Mouse (Mus musculus) neural tube, embryonic 15.5 days (tissue): ENCODE measurements around the gene Glyr1. TPM values are rescaled to one million over a fixed set of nuclear protein-coding genes. Genes with fewer than 3 reads are reported as not detected.
A peak's percentile ranks its signal among the peaks of the same experiment; 100 is the strongest.

ENCODE experiments used
- ATAC-seq: fragments of 200-750 bp; cut with Nextera tagmentation; 2 replicates; pipeline ENCODE4 v1.8.0; 2017; ENCODE audit warnings: mild to moderate bottlenecking, moderate TSS enrichment, moderate library complexity; ENCODE audit not compliant: low FRiP score
- H3K27ac ChIP-seq: fragments of 300-500 bp; sonication (generic); replicated peaks from 2 replicates; pipeline ENCODE4 v1.5.1; 2015; ENCODE audit warnings: mild to moderate bottlenecking, inconsistent platforms
- H3K27me3 ChIP-seq: fragments of 300-500 bp; sonication (generic); replicated peaks from 2 replicates; pipeline ENCODE4 v1.6.1; 2015; ENCODE audit warnings: inconsistent platforms
- H3K36me3 ChIP-seq: fragments of 300-500 bp; sonication (generic); 2 replicates; pipeline ENCODE4 v1.6.1; 2015; ENCODE audit warnings: inconsistent platforms
- H3K4me1 ChIP-seq: fragments of 300-500 bp; sonication (generic); 2 replicates; pipeline ENCODE4 v1.6.1; 2015; ENCODE audit warnings: inconsistent platforms
- H3K4me2 ChIP-seq: fragments of 300-500 bp; sonication (generic); 2 replicates; pipeline ENCODE4 v1.6.1; 2015; ENCODE audit warnings: inconsistent platforms, mild to moderate bottlenecking, moderate library complexity
- H3K4me3 ChIP-seq: fragments of 300-500 bp; sonication (generic); replicated peaks from 2 replicates; pipeline ENCODE4 v1.5.1; 2015; ENCODE audit warnings: mild to moderate bottlenecking, inconsistent platforms
- H3K9ac ChIP-seq: fragments of 300-500 bp; sonication (generic); replicated peaks from 2 replicates; pipeline ENCODE4 v1.6.1; 2015; ENCODE audit warnings: mild to moderate bottlenecking, inconsistent platforms
- H3K9me3 ChIP-seq: fragments of 300-500 bp; sonication (generic); replicated peaks from 2 replicates; pipeline ENCODE4 v1.6.1; 2016; ENCODE audit warnings: inconsistent platforms
- WGBS: fragments of 180-500 bp; shearing (Covaris S2); methylation state at CpG from one replicate; pipeline ENCODE4 v1.1.7; 2015; ENCODE audit warnings: mixed read lengths; 5-methylcytosine and 5-hydroxymethylcytosine counted together
- polyA plus RNA-seq: library from polyadenylated mRNA; unstranded; fragments of >200 nt; fragmentation: Nextera tagmentation; extraction: Ambion mirVana; gene quantifications from 2 replicates; pipeline ENCODE4 v1.2.1, GENCODE M21; 2015

The Glyr1 gene
- polyA plus RNA-seq, 1 experiment from 2014 or later = 172 TPM

DNA sequence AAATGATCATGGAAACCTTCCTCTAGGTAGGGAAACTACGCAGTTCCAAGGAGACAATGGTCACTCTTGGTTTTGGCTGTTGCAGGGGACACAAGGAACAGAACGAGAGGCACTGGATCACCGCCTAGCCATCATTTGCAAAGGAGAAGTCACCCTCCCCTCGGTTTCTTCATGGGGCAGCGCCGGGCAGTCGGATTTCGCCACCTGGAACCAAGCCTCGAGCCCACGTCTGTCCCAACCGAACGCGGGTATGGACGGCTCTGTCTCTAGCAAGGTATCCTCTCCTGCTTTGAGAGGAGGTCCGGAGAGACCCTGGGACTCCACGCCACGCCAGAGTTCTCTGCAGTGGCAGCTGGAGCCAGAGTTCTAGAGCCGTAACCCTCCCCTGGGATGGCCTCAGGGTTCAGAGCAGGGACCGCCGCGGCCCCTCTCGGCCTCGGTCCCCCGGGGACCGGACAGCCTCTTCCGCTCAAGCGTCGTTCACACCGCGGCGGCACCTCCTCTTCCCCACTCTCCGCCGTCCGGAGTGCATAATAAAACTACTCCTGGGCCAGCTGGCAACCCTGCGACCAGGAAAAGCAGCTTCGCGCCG is 385 bp downstream of the Glyr1 start:
- Histone ChIP-seq H3K9me3 (no peaks in the 10 kb centered on the region), H3K27ac (peak overlapping the region; percentile 97), H3K9ac (peak overlapping the region; percentile 91), H3K4me2 (peak overlapping the region; percentile 91), H3K4me3 (peak overlapping the region; percentile 98), H3K27me3 (no peaks in the 10 kb centered on the region), H3K4me1 (peaks cover 42% of the 10 kb centered on the region), H3K36me3 (peaks cover 33% of the 10 kb centered on the region)
- ATAC-seq = peak; percentile 49
- WGBS = under 1% methylated on average over 38 of the region's 38 CpGs

DNA sequence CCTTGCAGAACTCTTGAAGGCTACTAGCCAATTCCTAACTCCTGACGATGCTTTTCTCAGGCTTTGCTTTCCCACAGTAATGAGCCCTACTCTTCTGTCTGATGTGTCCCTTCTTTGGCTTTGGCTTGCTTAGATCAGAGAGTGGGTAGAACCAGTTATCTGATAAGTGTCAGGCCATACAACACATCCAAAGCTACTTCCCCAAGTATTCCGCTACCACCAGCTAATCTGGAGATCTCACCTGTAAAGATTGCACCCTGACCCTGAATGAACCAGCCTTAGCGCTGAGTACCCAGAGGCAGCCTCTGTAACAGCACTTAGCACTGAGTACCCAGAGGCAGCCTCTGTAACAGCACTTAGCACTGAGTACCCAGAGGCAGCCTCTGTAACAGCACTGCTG is 4.3 kb downstream of the Glyr1 start:
- Histone ChIP-seq H3K4me1 (peaks cover 20% of the 10 kb centered on the region), H3K9me3 (no peaks in the 10 kb centered on the region), H3K27ac (no peak overlapping the region), H3K9ac (no peak overlapping the region), H3K27me3 (no peaks in the 10 kb centered on the region), H3K36me3 (peaks cover 67% of the 10 kb centered on the region), H3K4me3 (no peak overlapping the region), H3K4me2 (no peak overlapping the region)
- no peak for ATAC-seq
- 98% methylated on average over 3 of the region's 3 CpGs for WGBS

DNA sequence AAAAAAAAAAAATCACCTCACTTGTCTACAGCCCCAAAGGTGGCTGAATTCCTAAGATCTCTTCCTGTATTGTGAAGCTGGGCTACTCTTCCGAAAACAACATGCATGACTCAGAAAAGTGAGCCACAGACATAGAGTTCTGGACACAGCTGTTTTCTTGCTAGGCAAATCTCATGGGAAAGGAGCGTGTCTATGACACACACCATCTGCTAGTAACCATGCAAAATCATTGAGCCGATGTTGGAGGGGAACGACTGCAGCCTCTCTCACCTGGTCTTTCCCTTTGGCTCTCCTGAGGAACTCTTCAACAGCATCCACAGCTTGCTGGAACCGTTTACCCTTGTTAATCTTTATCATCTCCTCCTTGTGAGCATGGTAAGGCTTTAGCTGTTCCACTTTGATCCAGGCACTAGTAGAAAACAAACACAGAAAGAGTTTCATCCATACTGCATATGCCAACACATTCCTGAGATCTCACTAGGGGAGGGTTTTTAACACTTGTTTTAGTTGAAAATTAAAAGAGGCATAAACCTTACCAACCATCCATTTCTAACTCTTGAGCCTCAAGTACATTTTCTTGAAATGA is 12.9 kb downstream of the Glyr1 start:
- no peaks in the 10 kb centered on the region for H3K9me3 ChIP-seq
- peaks cover 93% of the 10 kb centered on the region for H3K36me3 ChIP-seq
- H3K4me3 ChIP-seq = no peak overlapping the region

DNA sequence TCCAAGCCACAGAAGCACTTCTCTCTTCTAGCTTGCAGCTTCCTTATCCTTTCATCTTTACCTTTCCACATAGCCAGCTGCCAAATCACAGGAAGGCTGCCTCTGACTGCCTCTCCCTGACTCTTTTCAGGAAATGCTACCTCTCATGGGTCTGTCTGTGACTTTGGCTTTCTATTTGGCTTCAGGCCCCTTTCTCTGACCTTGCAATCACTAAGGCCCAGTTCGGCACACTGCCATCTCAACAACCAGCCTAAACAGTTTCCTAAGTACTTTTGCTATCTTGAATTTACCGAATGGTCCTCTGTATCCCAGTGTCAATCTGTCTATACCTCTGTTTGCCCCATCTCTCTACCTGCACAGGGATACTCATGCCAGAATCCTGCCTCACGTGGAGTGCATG is 14.1 kb downstream of the Glyr1 start:
- no peaks in the 10 kb centered on the region for H3K27me3 ChIP-seq
- no peak overlapping the region for H3K4me3 ChIP-seq
- no peak overlapping the region for H3K27ac ChIP-seq
- no peak overlapping the region for H3K4me2 ChIP-seq
- ATAC-seq = no peak
- peaks cover 92% of the 10 kb centered on the region for H3K36me3 ChIP-seq
- H3K9ac ChIP-seq = no peak overlapping the region
- no peaks in the 10 kb centered on the region for H3K4me1 ChIP-seq
- WGBS = 96% methylated on average over 3 of the region's 3 CpGs
- H3K9me3 ChIP-seq = no peaks in the 10 kb centered on the region

More for the DNA sequence above, 12.9 kb downstream of the Glyr1 start:
- H3K9ac ChIP-seq = no peak overlapping the region
- H3K4me2 ChIP-seq = no peak overlapping the region
- no peak overlapping the region for H3K27ac ChIP-seq
- ATAC-seq = no peak
- H3K27me3 ChIP-seq = no peaks in the 10 kb centered on the region
- 76% methylated on average over 5 of the region's 5 CpGs for whole genome bisulfite sequencing
- H3K4me1 ChIP-seq = no peaks in the 10 kb centered on the region

DNA sequence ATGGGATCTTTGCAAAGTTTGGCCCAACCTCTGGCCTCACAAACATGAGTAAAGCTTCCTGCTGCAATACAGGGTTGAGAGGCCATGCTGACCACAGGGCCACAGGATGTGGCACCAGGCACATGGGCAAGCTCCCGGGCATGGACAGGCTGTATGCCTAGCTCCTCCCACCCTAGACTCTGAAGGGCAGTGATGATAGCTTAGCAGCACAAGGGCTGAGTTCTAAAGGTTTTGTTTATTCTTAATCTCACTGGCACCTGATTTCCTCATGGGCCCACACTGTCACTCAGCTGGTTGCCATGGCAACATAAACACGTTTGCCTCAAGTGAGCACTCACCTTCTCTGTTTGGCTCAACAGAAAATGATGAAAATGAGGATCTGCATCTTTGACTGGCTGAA is 19.8 kb downstream of the Glyr1 start:
- WGBS = 69% methylated on average over 2 of the region's 2 CpGs
- H3K4me1 ChIP-seq = no peaks in the 10 kb centered on the region

DNA sequence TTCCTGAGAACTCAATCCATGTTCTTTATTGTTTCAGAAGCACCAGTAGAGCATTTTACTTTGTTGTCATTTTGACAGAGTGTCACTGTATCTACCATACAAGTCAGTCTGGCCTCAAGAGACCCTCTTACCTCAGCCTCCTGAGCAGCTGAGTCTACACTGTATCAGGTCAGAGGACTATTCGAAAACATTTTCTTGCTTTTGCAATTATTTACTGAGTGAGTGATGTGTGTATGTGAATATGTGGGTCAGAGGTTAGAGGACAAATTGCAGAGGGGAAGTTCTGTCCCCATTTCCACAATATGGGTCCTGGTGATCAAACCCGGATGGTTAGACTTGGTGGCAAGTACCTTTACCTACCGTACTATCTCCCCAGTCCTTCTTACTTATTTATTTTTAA is 25.6 kb downstream of the Glyr1 start:
- no peak overlapping the region for H3K27ac ChIP-seq
- no peaks in the 10 kb centered on the region for H3K9me3 ChIP-seq
- no peak overlapping the region for H3K9ac ChIP-seq
- H3K27me3 ChIP-seq = no peaks in the 10 kb centered on the region
- no peak for ATAC-seq
- 94% methylated on average over 3 of the region's 3 CpGs for WGBS
- H3K36me3 ChIP-seq = peaks cover 94% of the 10 kb centered on the region
- no peaks in the 10 kb centered on the region for H3K4me1 ChIP-seq
- H3K4me2 ChIP-seq = no peak overlapping the region
- no peak overlapping the region for H3K4me3 ChIP-seq

More for the DNA sequence above, 19.8 kb downstream of the Glyr1 start:
- Histone ChIP-seq H3K4me3 (no peak overlapping the region), H3K36me3 (peaks cover 97% of the 10 kb centered on the region), H3K4me2 (no peak overlapping the region), H3K9me3 (no peaks in the 10 kb centered on the region), H3K27ac (no peak overlapping the region), H3K9ac (no peak overlapping the region), H3K27me3 (no peaks in the 10 kb centered on the region)
- no peak for ATAC-seq

DNA sequence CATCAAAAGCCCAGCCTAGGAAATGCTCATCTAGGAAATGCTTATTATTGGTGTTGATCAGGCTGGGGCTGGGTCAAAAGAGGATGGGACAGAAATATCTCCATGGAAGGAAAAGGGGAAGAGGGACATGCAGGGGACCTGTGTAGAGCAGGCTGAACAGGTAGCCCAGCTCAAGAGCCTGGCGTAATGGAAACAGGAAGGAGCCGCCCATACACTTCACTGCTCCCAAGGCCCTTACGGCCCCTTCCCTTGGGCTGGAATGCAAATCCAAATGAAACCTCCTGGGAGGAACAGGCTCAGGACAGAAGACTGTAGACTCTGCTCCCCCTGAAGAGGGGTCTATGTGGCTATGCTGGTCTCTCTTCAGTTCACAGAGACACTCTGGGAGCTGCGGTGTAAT is 35.1 kb downstream of the Glyr1 start:
- no peak overlapping the region for H3K4me2 ChIP-seq
- peaks cover 64% of the 10 kb centered on the region for H3K36me3 ChIP-seq
- peaks cover 20% of the 10 kb centered on the region for H3K4me1 ChIP-seq
- H3K27ac ChIP-seq = no peak overlapping the region
- no peaks in the 10 kb centered on the region for H3K9me3 ChIP-seq
- H3K4me3 ChIP-seq = no peak overlapping the region
- no peak for ATAC-seq
- H3K27me3 ChIP-seq = no peaks in the 10 kb centered on the region
- WGBS = 92% methylated on average over 4 of the region's 4 CpGs
- H3K9ac ChIP-seq = no peak overlapping the region

DNA sequence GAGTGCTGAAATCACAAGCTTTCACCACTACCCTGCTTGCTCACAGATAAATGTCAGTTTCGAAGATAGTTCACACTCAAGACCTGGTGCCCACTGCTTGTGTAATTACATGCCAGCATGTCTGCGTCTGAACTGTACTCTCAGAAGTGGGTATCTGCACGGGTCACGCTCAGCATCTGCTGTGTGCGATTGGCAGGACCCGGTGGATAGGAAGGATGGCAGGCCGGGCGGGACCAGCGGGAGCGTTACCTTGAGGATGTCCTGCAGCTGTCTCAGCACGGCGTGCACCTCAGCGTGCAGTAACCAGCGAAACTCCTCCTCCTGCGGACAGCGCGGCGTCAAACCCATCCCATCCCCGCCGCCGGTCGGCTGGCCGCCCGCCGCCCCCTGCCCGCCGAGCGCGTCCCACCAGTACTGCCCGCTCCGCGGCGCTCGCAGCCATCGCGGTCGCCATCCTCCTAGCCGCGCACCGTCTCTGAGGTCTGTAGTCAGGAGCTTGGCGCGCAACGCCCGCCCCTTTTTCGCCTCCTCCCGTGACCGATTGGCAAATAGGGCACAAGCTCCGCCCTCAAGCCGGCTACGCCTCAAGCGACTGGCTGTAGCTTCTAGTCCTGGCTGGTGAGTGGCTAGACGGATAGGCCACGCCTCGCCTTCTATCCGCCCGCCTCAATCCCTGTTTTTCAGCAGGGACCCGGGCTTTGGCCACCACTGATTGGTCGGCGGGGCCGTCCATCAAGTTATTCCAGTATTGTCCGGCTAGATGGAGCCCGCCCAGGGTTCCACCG is 36.4 kb downstream of the Glyr1 start, which contains the start of gene Rogdi:
TSS of gene Rogdi (minus strand) at position 500 of the 785 bp plus-strand sequence.
- peaks cover 20% of the 10 kb centered on the region for H3K4me1 ChIP-seq
- peaks cover 60% of the 10 kb centered on the region for H3K36me3 ChIP-seq
- no peaks in the 10 kb centered on the region for H3K27me3 ChIP-seq
- H3K4me3 ChIP-seq = peak within 1 kb of the TSS; percentile 61
- H3K4me2 ChIP-seq = peak within 1 kb of the TSS; percentile 78
- peak within 1 kb of the TSS; percentile 61 for H3K9ac ChIP-seq
- H3K9me3 ChIP-seq = no peaks in the 10 kb centered on the region
- ATAC-seq = peak; percentile 99
- peak within 1 kb of the TSS; percentile 86 for H3K27ac ChIP-seq
- under 1% methylated on average over 63 of the region's 63 CpGs for WGBS

DNA sequence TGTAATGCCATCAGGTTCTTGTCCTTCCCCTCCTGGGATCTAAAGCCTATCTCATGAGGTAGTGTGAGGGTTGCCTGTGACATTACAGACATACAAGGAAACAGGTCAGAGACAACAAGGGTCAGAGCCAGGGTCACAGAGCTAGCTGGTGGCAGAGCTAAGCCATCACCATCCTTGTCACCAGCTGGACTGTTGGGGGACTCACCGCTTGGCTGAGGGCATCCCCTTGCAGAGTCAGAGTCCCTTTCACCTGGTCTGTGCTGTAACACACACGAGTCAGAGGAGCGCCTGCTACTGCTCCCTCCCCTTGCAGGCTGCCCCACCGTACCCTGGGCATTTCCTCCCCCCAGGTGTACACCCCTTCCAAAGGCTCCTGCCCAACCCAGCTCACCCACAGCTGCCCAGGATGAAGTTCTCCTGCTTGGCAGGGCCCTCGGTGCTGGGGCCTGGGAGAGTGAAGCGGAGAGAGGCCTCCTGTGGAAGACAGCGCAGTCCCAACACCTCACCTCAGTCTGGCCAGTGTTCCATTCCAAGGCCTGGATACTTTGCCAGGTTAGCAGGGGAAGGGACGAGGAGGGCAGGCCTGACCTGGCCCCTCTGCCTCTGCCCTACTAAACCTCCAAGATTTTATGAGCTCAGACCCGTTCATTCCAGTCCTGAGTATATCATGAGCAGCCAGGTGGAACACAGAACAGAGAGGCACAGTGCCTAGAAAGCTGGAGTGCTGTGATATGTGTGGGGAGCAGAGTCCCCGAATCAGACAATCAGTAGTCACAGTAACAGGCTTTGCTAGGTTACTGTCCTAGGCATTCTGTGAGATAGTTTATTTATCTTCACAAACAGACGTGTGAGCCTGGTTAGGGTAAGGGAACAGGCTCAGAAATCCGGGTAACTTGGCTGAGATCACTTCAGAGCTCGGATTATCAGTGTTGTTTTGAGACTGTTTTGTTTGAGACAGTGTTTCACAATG is 37.3 kb downstream of the Glyr1 start:
- WGBS = 53% methylated on average over 13 of the region's 13 CpGs
- Histone ChIP-seq H3K36me3 (peaks cover 51% of the 10 kb centered on the region), H3K9me3 (no peaks in the 10 kb centered on the region), H3K4me1 (peaks cover 20% of the 10 kb centered on the region), H3K27me3 (no peaks in the 10 kb centered on the region), H3K4me2 (peak overlapping the region; percentile 78), H3K27ac (peak overlapping the region; percentile 86), H3K9ac (peak overlapping the region; percentile 61), H3K4me3 (peak overlapping the region; percentile 61)
- no peak for ATAC-seq

DNA sequence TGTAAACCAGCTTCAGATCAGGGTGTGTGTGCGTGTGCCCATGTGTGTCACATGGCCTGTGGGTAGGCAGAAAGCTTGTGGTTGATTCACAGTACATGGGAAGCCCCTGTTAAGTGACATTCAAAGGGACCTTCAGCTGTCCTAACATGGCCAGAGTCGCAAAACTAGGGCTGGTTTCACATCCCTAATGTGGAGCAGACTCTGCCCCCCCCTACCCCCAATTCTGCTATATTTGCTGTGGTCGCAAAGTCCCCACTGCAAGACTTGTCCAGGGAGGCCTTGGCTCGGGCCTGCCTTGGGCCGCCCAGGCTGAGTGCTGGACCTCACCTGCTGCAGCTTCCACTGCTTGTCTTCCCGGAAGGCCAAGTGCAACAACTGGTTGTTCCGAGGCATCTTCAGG is 38.4 kb downstream of the Glyr1 start:
- H3K4me2 ChIP-seq = no peak overlapping the region
- H3K36me3 ChIP-seq = peaks cover 40% of the 10 kb centered on the region
- no peaks in the 10 kb centered on the region for H3K27me3 ChIP-seq
- H3K4me1 ChIP-seq = peaks cover 20% of the 10 kb centered on the region
- no peaks in the 10 kb centered on the region for H3K9me3 ChIP-seq
- ATAC-seq = no peak
- H3K27ac ChIP-seq = no peak overlapping the region
- H3K4me3 ChIP-seq = no peak overlapping the region
- H3K9ac ChIP-seq = no peak overlapping the region
- 90% methylated on average over 7 of the region's 7 CpGs for WGBS

DNA sequence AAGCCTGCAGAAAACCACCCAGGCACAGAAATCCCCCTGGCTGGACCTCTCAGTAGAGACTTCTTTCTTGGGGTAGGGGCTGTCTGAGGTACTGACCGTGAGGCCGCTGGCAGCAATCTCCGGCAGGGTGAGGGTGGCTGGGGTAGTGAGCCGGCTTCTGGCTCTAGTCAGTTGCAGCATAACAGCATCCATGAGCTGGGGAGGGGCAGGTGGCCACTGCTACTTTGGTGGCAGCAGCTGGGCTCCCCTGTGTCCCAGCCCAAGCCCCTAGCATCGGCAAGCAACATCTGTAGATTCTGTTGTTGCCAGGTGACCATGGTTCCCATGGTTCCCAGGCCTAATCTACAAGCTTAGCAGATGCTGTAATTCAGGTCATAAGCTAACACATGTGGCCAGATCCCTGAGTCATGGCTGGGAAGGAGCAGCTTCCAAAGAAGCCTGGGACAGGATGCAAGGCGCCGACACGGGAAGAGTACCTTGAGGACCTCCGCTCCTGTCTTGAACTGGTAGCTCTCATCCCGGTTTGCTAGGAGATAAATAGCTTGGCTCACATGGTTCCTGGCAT is 39.2 kb downstream of the Glyr1 start:
- Histone ChIP-seq H3K9me3 (no peaks in the 10 kb centered on the region), H3K27ac (no peak overlapping the region), H3K4me3 (no peak overlapping the region), H3K9ac (no peak overlapping the region), H3K36me3 (peaks cover 32% of the 10 kb centered on the region), H3K27me3 (no peaks in the 10 kb centered on the region), H3K4me1 (peaks cover 20% of the 10 kb centered on the region), H3K4me2 (no peak overlapping the region)
- 80% methylated on average over 10 of the region's 10 CpGs for WGBS
- no peak for ATAC-seq
